Mouse (Mus musculus): Measurements from ENCODE around the gene Sox8. TPM values are rescaled to one million over a fixed set of nuclear protein-coding genes. Genes with fewer than 3 reads are reported as not detected.

Sox8 gene
- polyA plus RNA-seq, 1 experiment from 2014 or later, result 2.4 TPM

GRCm38 (mm10) chr17:25551313-25551712 lies 19.2 kb downstream of the Sox8 start:
- H3K27me3 ChIP-seq (replicated peaks; ENCODE audit: control insufficient read depth, insufficient read depth, low read length), result peaks cover 15% of the 10 kb centered on the region
- H3K36me3 ChIP-seq (ENCODE audit: control insufficient read depth, insufficient read depth, low read length), result no peaks in the 10 kb centered on the region
- no peak overlapping the region for H3K4me3 ChIP-seq (ENCODE audit: low read depth, low read length)
- ATAC-seq (replicated peaks; ENCODE audit: low FRiP score) (no peak), DNase-seq (ENCODE audit: low spot score) (no peak)
- H3K4me2 ChIP-seq, result no peak overlapping the region
- no peak overlapping the region for H3K9ac ChIP-seq (ENCODE audit: low read depth, low read length)
- no peak overlapping the region for H3K27ac ChIP-seq (ENCODE audit: low read depth, low read length)
- H3K4me1 ChIP-seq (replicated peaks; ENCODE audit: control insufficient read depth, insufficient read depth, low read length), result 0 out of 2 replicates have a peak, but pooled peaks cover 4% of the 10 kb centered on the region
- WGBS, result 77% methylated on average over 11 of the region's 11 CpGs
- H3K9me3 ChIP-seq (ENCODE audit: control insufficient read depth, low read length), result no peaks in the 10 kb centered on the region

GRCm38 (mm10) chr17:25550020-25550419 lies 20.5 kb downstream of the Sox8 start:
- no peak for ATAC-seq (replicated peaks; ENCODE audit: low FRiP score)
- Histone ChIP-seq H3K9me3 (ENCODE audit: control insufficient read depth, low read length) (no peaks in the 10 kb centered on the region), H3K4me1 (replicated peaks; ENCODE audit: control insufficient read depth, insufficient read depth, low read length) (no peaks in the 10 kb centered on the region), H3K9ac (ENCODE audit: low read depth, low read length) (no peak overlapping the region), H3K4me2 (no peak overlapping the region), H3K27me3 (replicated peaks; ENCODE audit: control insufficient read depth, insufficient read depth, low read length) (peaks cover 3% of the 10 kb centered on the region), H3K4me3 (ENCODE audit: low read depth, low read length) (no peak overlapping the region), H3K36me3 (ENCODE audit: control insufficient read depth, insufficient read depth, low read length) (no peaks in the 10 kb centered on the region), H3K27ac (ENCODE audit: low read depth, low read length) (no peak overlapping the region)
- 81% methylated on average over 5 of the region's 5 CpGs for WGBS
- no peak for DNase-seq (ENCODE audit: low spot score)

GRCm38 (mm10) chr17:25547026-25547425 lies 23.5 kb downstream of the Sox8 start:
- Histone ChIP-seq H3K27me3 (replicated peaks; ENCODE audit: control insufficient read depth, insufficient read depth, low read length) (0 out of 2 replicates have a peak, but pooled peaks cover 2% of the 10 kb centered on the region), H3K4me2 (no peak overlapping the region), H3K4me3 (ENCODE audit: low read depth, low read length) (no peak overlapping the region), H3K9me3 (ENCODE audit: control insufficient read depth, low read length) (no peaks in the 10 kb centered on the region), H3K36me3 (ENCODE audit: control insufficient read depth, insufficient read depth, low read length) (no peaks in the 10 kb centered on the region), H3K27ac (ENCODE audit: low read depth, low read length) (no peak overlapping the region), H3K9ac (ENCODE audit: low read depth, low read length) (no peak overlapping the region), H3K4me1 (replicated peaks; ENCODE audit: control insufficient read depth, insufficient read depth, low read length) (no peaks in the 10 kb centered on the region)
- ATAC-seq (replicated peaks; ENCODE audit: low FRiP score), result no peak
- no peak for DNase-seq (ENCODE audit: low spot score)
- WGBS, result 37% methylated on average over 3 of the region's 3 CpGs

- 77% methylated on average over 4 of the region's 4 CpGs for WGBS
- Histone ChIP-seq H3K9me3 (ENCODE audit: control insufficient read depth, low read length) (no peaks in the 10 kb centered on the region), H3K27ac (ENCODE audit: low read depth, low read length) (no peak overlapping the region), H3K27me3 (replicated peaks; ENCODE audit: control insufficient read depth, insufficient read depth, low read length) (0 out of 2 replicates have a peak, but pooled peaks cover 2% of the 10 kb centered on the region), H3K4me3 (ENCODE audit: low read depth, low read length) (no peak overlapping the region), H3K9ac (ENCODE audit: low read depth, low read length) (no peak overlapping the region), H3K36me3 (ENCODE audit: control insufficient read depth, insufficient read depth, low read length) (no peaks in the 10 kb centered on the region), H3K4me2 (no peak overlapping the region), H3K4me1 (replicated peaks; ENCODE audit: control insufficient read depth, insufficient read depth, low read length) (no peaks in the 10 kb centered on the region)
- no peak for ATAC-seq (replicated peaks; ENCODE audit: low FRiP score)
- DNase-seq (ENCODE audit: low spot score), result no peak
Observed at GRCm38 (mm10) chr17:25541768-25542167, 28.7 kb downstream of the Sox8 start.

- H3K9me3 ChIP-seq (ENCODE audit: control insufficient read depth, low read length), result no peaks in the 10 kb centered on the region
- no peak overlapping the region for H3K4me3 ChIP-seq (ENCODE audit: low read depth, low read length)
- H3K36me3 ChIP-seq (ENCODE audit: control insufficient read depth, insufficient read depth, low read length), result no peaks in the 10 kb centered on the region
- WGBS, result 69% methylated on average over 5 of the region's 5 CpGs
- no peak overlapping the region for H3K27ac ChIP-seq (ENCODE audit: low read depth, low read length)
- no peak for DNase-seq (ENCODE audit: low spot score)
- no peaks in the 10 kb centered on the region for H3K4me1 ChIP-seq (replicated peaks; ENCODE audit: control insufficient read depth, insufficient read depth, low read length)
- no peak overlapping the region for H3K4me2 ChIP-seq
- H3K9ac ChIP-seq (ENCODE audit: low read depth, low read length), result no peak overlapping the region
- ATAC-seq (replicated peaks; ENCODE audit: low FRiP score), result no peak
- 0 out of 2 replicates have a peak, but pooled peaks cover 2% of the 10 kb centered on the region for H3K27me3 ChIP-seq (replicated peaks; ENCODE audit: control insufficient read depth, insufficient read depth, low read length)
Observed at GRCm38 (mm10) chr17:25540731-25541130, 29.8 kb downstream of the Sox8 start.

GRCm38 (mm10) chr17:25538945-25539875 lies 31.3 kb downstream of the Sox8 start:
- H3K9ac ChIP-seq (ENCODE audit: low read depth, low read length), result no peak overlapping the region
- no peaks in the 10 kb centered on the region for H3K9me3 ChIP-seq (ENCODE audit: control insufficient read depth, low read length)
- no peaks in the 10 kb centered on the region for H3K4me1 ChIP-seq (replicated peaks; ENCODE audit: control insufficient read depth, insufficient read depth, low read length)
- H3K4me2 ChIP-seq, result peak overlapping the region; percentile 21
- ATAC-seq (replicated peaks; ENCODE audit: low FRiP score) (no peak), DNase-seq (ENCODE audit: low spot score) (no peak)
- H3K27ac ChIP-seq (ENCODE audit: low read depth, low read length), result no peak overlapping the region
- 48% methylated on average over 27 of the region's 27 CpGs for WGBS
- no peaks in the 10 kb centered on the region for H3K36me3 ChIP-seq (ENCODE audit: control insufficient read depth, insufficient read depth, low read length)
- no peak overlapping the region for H3K4me3 ChIP-seq (ENCODE audit: low read depth, low read length)
- 0 out of 2 replicates have a peak, but pooled peaks cover under 1% of the 10 kb centered on the region for H3K27me3 ChIP-seq (replicated peaks; ENCODE audit: control insufficient read depth, insufficient read depth, low read length)

- H3K4me2 ChIP-seq, result no peak overlapping the region
- H3K9me3 ChIP-seq (ENCODE audit: control insufficient read depth, low read length), result no peaks in the 10 kb centered on the region
- ATAC-seq (replicated peaks; ENCODE audit: low FRiP score) (no peak), DNase-seq (ENCODE audit: low spot score) (no peak)
- H3K27me3 ChIP-seq (replicated peaks; ENCODE audit: control insufficient read depth, insufficient read depth, low read length), result 0 out of 2 replicates have a peak, but pooled peaks cover 3% of the 10 kb centered on the region
- no peaks in the 10 kb centered on the region for H3K36me3 ChIP-seq (ENCODE audit: control insufficient read depth, insufficient read depth, low read length)
- H3K4me3 ChIP-seq (ENCODE audit: low read depth, low read length), result no peak overlapping the region
- H3K4me1 ChIP-seq (replicated peaks; ENCODE audit: control insufficient read depth, insufficient read depth, low read length), result no peaks in the 10 kb centered on the region
- no peak overlapping the region for H3K27ac ChIP-seq (ENCODE audit: low read depth, low read length)
- H3K9ac ChIP-seq (ENCODE audit: low read depth, low read length), result no peak overlapping the region
- WGBS, result 54% methylated on average over 8 of the region's 8 CpGs
Observed at GRCm38 (mm10) chr17:25530357-25531022, 40.0 kb downstream of the Sox8 start.

GRCm38 (mm10) chr17:25522080-25522479 lies 48.4 kb downstream of the Sox8 start:
- no peaks in the 10 kb centered on the region for H3K9me3 ChIP-seq (ENCODE audit: control insufficient read depth, low read length)
- no peaks in the 10 kb centered on the region for H3K36me3 ChIP-seq (ENCODE audit: control insufficient read depth, insufficient read depth, low read length)
- H3K4me1 ChIP-seq (replicated peaks; ENCODE audit: control insufficient read depth, insufficient read depth, low read length), result no peaks in the 10 kb centered on the region
- no peak for ATAC-seq (replicated peaks; ENCODE audit: low FRiP score)
- no peak overlapping the region for H3K4me3 ChIP-seq (ENCODE audit: low read depth, low read length)
- 80% methylated on average over 12 of the region's 12 CpGs for WGBS
- H3K27ac ChIP-seq (ENCODE audit: low read depth, low read length), result no peak overlapping the region
- H3K4me2 ChIP-seq, result no peak overlapping the region
- no peak overlapping the region for H3K9ac ChIP-seq (ENCODE audit: low read depth, low read length)
- DNase-seq (ENCODE audit: low spot score), result no peak
- 0 out of 2 replicates have a peak, but pooled peaks cover 3% of the 10 kb centered on the region for H3K27me3 ChIP-seq (replicated peaks; ENCODE audit: control insufficient read depth, insufficient read depth, low read length)
